Mouse (Mus musculus): ENCODE measurements around the gene F8.

Gene F8

GRCm38 (mm10) chrX:75155576-75156243 lies 226.7 kb downstream of the F8 start:
- TF ChIP-seq GATA4 (IDR thresholded peaks at IDR 0.05; ENCODE audit: insufficient replicate concordance, low read length): no peak

DNA sequence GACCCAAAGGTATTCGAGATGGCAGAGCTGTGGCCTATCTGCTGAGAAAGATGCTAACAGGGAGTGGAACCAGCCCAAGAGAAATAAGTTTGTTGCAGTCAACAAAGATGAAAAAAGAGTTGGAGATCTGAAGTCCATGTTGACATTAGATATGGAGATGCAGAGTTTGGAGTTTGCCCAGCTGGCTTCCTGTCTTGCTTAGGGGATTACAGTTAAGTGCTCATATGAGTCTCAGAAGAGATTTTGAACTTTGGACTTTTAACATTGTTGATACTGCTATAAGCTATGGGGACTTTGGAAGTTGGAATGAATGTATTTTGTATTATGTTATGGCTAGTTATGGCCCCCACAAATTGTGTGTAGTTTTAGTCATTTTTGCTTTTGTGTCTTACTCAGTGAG lies 230.2 kb downstream of the F8 start:
- TF ChIP-seq GATA4 (IDR thresholded peaks at IDR 0.05; ENCODE audit: insufficient replicate concordance, low read length): peak; percentile 7; the same call in 1 of the 2 replicates

- no peak for TF ChIP-seq GATA4 (IDR thresholded peaks at IDR 0.05; ENCODE audit: insufficient replicate concordance, low read length)
Observed at GRCm38 (mm10) chrX:75150304-75150703, 232.1 kb downstream of the F8 start.

DNA sequence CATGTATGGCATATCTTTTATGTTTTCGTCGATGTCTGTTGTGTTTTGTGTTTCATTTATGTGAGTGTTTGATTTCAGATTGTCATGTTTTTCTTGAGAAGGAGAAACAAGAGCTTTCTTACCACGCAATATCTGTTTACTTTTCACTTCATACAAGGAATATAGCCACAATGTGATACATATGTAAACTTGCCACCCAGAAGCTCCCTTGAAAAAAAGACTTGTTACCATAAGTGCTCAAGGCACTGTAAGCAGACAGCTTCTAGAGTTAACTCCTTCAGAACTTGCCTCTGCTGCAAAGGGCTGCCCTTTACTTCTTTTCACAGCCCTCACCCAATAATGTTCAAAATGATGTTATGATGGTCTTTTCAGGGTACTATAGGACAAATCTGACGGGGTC lies 234.0 kb downstream of the F8 start:
- TF ChIP-seq GATA4 (IDR thresholded peaks at IDR 0.05; ENCODE audit: insufficient replicate concordance, low read length): no peak

DNA sequence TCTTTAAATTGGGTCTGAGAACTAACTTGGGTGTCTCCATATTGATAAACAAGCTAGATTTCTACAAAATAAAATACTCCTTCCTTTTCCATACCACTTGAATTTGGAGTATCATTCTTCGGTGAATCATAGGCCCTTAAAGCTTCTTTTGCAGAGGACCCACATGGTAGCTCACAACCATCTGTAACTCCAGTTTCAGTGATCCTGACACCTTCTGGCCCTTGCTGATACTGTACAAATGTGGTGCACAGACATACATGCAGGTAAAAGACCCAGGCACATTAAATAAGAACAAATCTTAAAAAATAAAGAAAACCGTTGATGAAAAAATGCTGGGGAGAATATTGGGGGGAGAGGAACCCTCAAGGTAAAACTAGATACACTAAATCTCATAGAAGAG lies 244.2 kb downstream of the F8 start:
- TF ChIP-seq GATA4 (IDR thresholded peaks at IDR 0.05; ENCODE audit: insufficient replicate concordance, low read length): no peak

- no peak for TF ChIP-seq GATA4 (IDR thresholded peaks at IDR 0.05; ENCODE audit: insufficient replicate concordance, low read length)
Observed at GRCm38 (mm10) chrX:75137729-75138128, 244.7 kb downstream of the F8 start.

DNA sequence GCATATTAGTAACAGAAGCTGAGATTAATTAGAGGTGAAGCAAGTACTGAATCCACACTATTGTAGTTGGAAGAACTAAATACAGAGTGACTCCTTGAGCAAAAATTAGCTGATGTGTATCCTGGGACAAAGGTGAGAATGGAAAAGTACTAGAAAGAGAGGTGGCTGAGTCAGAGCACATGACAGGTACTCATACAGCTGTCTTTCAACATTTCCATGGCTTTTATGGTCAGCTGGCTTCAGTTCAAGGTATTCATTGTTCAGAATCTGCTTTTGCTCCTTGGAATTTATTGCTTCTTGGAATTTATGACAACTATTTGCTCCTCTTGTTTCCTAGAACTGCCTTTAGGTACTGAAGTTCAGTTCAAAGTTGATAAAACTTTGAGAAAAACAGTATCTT lies 245.5 kb downstream of the F8 start:
- TF ChIP-seq GATA4 (IDR thresholded peaks at IDR 0.05; ENCODE audit: insufficient replicate concordance, low read length): no peak

DNA sequence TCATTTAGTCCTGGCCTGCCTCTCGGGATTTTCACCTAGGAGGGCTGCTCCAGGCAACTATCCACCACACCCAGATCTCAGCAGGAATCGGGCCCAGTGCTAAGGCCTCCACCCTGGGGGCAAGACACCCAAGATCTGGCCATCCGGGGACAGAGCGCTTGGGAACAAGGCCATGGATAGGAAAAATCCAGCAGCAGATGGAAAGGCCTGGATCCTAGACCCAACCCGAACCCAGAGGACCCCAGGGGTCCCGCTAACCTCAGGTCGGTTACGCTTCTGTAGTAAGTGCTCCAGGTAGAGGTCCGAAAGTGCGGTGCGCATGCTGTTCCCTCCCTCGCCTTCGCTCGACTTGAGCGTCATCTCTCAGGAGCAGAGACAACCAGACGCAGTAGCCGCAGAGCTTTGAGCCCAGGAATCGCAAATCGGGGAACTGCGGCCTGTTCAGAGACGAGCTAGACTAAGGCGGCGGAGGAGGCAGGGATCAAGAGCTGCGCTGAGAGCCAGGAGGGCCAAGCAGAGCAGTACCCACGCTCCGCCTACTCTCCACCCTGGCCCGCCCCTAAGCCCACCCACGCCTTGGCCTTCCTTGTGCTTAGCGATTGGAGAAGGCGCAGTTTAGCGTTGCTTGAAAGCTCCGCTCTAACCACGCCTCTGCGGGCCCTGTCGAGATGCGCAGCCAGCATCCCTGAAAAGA lies 251.8 kb downstream of the F8 start, which contains the start of gene Mpp1:
Mpp1 (minus strand) TSS at position 550 of the 694 bp plus-strand sequence.
- peak; percentile 13; the same call in 1 of the 2 replicates for TF ChIP-seq GATA4 (IDR thresholded peaks at IDR 0.05; ENCODE audit: insufficient replicate concordance, low read length)

DNA sequence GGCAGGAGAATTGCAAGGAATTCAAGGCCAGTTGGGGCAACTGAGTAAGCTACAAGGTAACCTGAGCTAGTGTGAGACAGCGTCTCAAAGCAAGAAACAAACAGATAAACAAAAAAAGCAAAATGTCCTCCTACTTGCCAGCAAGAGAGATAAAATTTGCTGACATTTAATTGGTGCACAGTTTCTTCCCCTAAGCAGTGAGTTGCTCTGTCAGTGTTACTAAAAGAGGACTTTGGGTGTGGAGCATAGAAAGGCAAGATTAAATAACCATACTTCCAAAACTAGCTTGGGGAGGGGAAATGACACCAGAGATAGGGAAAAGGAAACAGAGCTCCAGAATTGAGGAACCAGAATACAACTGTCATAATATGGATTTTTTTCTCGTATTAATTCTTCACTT lies 252.9 kb downstream of the F8 start:
- TF ChIP-seq GATA4 (IDR thresholded peaks at IDR 0.05; ENCODE audit: insufficient replicate concordance, low read length): no peak

DNA sequence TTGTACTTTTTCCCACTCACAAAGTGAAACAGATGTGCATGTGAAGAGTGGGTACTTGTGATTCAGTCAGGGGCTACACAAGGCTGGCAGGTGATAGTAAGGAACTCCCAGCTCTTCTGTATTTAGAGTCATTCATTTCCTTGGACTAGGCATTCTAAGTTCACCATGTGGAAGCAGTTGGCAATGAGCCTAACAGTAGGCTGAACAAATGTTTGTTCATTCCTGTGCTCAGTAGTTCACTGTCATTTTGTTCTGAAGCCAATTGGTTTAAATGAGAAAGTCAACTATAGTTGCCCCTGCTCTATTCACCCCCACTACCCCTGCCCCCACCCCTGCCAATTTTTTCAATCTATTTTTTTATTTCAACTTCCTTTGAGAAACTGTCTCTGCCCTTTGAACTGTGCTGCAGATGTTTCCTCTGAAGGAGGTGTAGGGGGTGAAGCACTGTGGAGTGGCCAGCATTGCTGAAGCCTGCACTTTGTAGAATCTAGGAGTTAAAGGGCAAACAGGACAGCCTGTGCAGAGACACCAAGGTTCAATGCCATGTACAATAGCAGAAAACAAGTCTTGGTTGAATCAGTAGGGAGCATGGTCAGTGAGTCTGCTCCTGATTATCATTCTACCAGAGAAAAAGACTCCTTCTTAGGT lies 254.0 kb downstream of the F8 start:
- TF ChIP-seq GATA4 (IDR thresholded peaks at IDR 0.05; ENCODE audit: insufficient replicate concordance, low read length): no peak

DNA sequence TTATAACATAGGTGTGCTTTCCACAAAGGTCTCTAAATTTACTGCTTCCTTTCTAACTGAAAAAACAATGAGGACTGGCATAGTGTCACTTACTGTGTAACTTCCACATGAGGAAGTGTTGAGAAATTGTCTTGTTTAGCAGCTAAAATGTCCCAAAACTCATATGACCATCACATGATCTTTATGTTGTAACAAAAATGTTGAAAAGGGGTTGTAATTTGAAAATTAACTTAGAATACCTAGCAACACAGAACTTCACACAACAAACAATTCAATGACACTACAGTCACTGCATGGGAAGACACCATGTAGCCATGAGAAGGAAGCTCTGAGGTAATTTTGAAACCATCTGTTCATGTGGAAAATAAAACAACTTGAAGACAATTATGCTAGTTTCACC lies 255.5 kb downstream of the F8 start:
- no peak for TF ChIP-seq GATA4 (IDR thresholded peaks at IDR 0.05; ENCODE audit: insufficient replicate concordance, low read length)

- no peak for TF ChIP-seq GATA4 (IDR thresholded peaks at IDR 0.05; ENCODE audit: insufficient replicate concordance, low read length)
Observed at GRCm38 (mm10) chrX:75125606-75126005, 256.8 kb downstream of the F8 start.
